Mouse (Mus musculus) spleen, adult 2 months (tissue): Measurements from ENCODE around the gene Mall.

Source experiments
- CTCF ChIP-seq: fragments of 200-500 bp; IDR thresholded peaks from 2 replicates; pipeline ENCODE4 v1.5.1; 2011; ENCODE audit warnings: mild to moderate bottlenecking, inconsistent platforms; ENCODE audit not compliant: insufficient read depth, insufficient read length, insufficient replicate concordance; ENCODE audit errors: extremely low read depth
- POLR2A ChIP-seq: fragments of 200-500 bp; IDR thresholded peaks from 2 replicates; pipeline ENCODE4 v1.6.1; 2011; ENCODE audit warnings: low read depth, low read length, inconsistent platforms

DNA sequence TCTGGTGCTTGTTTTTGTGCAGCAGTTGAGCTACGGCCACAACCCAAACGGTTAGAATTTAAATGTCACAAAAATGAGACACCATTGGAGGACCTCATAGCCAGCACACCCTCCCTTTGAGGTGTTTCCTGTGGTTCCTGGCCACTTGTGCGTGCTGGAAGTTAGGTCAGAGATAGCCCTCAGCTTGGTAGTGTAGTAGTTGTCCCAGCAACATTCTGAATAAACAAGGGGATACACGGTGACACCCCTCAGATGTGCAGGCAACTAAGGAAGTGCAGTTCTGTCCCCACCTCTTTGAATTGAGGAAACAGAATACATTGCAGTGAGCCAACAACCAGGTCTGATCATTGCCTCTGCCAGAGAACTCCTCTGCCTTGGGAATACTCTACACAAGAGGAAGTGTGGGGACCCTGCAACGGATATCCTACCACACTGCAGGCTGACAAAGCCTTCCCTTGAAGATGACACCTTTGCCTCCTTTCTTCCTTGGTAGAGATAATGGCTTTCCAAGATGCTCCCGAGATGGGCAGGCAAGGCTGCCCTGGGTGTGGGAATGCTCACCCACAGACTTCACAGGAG lies 7.0 kb upstream of the Mall start:
- no peak for TF ChIP-seq POLR2A
- TF ChIP-seq CTCF: no peak
